Mouse (Mus musculus): Measurements from ENCODE around the gene Skp1a.

Skp1a gene

GRCm38 (mm10) chr11:52277433-52278150 lies 45.8 kb downstream of the Skp1a start:
- DNase-seq (ENCODE audit: low spot score in 2 of 2) = no peak

GRCm38 (mm10) chr11:52278164-52278563 lies 46.4 kb downstream of the Skp1a start:
- no peak for DNase-seq (ENCODE audit: low spot score in 2 of 2)

GRCm38 (mm10) chr11:52278991-52279390 lies 47.2 kb downstream of the Skp1a start:
- DNase-seq (ENCODE audit: low spot score in 2 of 2) = no peak

DNA sequence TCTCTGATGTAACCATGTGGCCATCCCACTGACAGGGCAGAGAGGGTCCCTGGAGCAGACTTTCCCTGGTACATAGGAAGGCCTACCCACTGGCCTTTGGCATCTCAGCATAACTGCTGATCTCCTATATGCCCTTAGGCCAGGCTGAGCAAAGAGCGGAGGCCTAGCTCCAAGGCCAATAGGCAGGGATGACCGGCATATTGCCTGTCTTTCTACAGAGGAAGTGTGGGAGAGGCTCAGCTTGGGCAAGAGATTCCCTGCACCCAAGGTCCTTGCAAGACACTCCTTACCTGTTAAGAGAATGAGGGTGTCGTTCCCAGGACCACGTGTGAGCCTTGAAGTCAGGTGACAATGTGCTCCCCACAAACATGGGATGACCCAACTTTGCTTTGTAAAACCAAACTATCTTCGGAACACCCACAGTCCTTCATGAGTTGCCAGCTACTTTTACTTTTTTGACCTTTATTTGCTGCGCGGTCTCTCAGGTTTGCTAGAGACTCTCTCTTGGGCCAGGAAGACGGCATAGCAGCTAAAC lies 47.9 kb downstream of the Skp1a start:
- DNase-seq (ENCODE audit: low spot score in 2 of 2) = no peak

DNA sequence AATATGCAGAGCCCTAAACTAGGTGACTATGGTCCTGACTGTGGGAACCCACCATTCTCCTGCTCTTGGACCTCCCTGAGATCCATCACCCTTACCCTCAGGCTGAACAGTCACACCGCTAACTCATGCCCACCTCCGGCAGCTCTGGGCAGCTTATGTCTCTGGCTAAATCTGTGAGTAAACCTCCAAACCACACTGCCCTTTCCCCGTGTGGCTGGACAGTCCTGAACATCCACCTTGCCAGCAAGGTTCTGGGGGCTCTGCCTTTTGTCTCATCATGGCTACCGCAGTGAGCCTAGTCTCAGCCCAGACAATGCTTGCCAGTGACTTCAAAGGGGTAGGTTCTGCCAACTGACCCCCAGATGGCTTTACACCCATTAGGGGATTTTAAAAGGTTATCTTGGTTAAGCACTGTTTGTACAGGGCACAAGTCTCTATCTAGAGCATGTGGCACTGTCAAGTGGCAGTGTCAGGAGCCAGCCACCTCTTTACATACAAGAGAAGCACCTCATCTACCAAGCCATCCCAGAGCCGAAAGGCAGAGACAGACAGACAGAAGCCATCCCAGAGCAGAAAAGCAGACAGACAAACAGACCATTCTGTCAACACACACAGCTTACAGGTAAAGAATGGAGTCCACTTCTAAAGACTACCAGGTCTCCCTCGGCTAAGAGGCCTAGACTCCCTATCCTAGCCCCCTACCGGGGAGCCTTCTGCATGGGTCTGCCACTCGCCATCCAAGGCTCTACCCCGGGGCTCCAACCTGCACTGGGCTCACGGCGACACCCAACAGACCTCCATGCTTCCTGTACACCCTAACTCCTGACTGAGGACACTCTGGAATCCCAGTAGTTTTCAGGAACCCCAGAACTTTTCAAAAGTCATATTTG lies 49.0 kb downstream of the Skp1a start:
- no peak for DNase-seq (ENCODE audit: low spot score in 2 of 2)

GRCm38 (mm10) chr11:52281568-52282328 lies 50.0 kb downstream of the Skp1a start:
- DNase-seq (ENCODE audit: low spot score in 2 of 2) = no peak

GRCm38 (mm10) chr11:52282420-52282773 lies 50.6 kb downstream of the Skp1a start:
- no peak for DNase-seq (ENCODE audit: low spot score in 2 of 2)

DNA sequence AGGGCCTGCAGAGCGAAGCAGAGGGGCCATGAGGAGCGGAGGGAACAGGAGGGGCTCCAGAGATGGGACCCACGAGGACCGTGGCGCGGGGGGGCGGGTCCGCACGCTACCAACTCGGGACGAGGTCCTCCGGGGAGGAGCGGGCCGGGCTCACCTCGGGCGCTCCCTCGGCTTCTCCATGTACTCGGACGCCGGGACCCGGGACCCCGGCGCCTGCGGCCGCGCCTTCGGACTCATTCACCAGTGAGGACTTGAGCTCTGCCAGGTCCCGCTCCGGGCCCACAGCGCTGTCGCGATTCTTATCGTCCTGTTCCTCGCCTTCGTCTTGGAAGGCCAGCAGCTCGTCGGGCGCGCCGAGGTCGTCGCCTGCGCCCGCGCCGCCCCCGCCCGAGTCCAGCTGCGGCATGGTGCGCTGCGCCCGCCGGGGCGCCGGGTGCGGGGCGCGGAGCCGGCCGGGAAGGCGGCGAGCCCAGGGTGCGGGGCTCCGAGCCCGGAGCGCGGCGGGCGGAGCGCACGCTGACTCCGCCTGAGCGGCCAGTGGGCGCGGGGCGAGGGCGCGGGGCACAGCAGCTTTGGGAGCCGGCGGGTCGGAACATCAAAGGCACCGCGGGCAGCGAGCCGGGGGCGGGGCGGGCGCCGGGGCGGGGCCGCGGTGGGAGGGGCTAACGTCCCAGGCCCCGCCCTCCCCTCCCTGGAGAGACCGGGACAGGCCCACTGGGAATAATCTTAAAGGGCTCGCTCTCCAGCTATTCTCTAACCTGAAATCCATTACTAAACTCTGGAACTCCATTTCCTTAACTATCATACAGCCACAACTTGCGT lies 51.2 kb downstream of the Skp1a start, which contains the start of gene Tcf7:
Tcf7 (minus strand) TSS at position 241 of the 822 bp plus-strand sequence.
- no peak for DNase-seq (ENCODE audit: low spot score in 2 of 2)

DNA sequence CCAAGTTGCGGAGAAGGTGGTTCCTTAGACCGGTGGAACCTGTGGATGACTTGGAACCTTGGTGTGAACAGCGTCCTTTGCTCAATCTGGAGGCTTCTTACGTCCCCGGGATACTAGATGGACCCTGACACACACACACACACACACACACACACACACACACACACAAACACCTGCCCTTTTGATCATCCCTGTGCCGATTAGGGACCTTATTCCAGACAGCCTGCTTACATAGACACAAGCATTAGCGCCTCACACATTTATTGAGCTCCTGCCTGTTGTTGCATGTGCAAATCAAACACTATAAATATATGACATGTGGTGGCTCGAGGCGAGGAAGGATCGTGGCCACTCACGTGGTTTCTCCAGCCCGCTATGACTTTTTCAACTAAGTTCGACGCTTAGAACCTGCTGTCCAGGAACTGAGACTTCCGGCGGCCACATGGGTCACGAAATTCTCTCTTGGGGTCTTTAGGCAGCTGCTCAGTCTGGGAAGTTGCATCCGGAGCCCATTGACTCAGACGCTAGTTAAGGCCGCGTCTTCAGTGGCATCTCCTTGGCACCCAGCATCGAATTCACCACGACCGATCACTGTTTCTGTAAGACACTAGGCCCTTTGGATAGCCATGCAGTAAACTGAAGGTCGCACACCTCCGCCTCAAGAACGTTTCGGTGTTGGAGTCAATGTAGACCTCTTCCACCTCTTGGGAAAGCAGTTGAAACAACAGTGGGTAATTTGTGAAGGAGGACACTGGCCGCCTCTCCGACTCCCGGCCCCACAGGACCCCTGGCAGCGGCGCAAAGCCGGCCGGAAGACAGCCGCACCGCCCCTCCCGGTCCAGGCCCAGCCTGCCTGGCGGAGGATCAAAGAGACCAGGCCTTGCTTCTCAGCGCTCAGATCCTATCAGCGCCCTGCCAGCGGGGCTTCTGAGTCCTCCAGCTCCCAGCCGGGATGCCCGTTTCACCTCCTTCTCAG lies 52.1 kb downstream of the Skp1a start:
- DNase-seq (ENCODE audit: low spot score in 2 of 2) = no peak

GRCm38 (mm10) chr11:52286301-52286957 lies 54.6 kb downstream of the Skp1a start:
- no peak for DNase-seq (ENCODE audit: low spot score in 2 of 2)

DNA sequence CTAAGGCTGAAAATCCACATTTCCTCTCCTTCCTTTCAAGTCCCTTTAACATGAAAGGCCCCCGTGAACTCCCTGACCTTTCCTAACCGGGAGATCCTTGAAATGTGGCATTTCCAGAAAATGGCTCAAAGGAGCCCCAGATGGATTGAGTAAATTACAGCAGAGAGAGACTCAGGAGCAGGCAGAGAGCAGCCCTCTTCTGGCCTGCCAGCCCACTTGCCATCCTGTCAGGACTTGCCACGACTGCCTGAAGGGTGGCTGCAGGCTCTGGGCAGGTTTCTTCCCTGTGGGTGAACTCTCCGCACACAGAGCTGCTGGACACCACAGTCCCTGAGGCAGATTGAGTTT lies 55.1 kb downstream of the Skp1a start:
- no peak for DNase-seq (ENCODE audit: low spot score in 2 of 2)

GRCm38 (mm10) chr11:52292346-52292745 lies 60.6 kb downstream of the Skp1a start:
- DNase-seq (ENCODE audit: low spot score in 2 of 2) = no peak

DNA sequence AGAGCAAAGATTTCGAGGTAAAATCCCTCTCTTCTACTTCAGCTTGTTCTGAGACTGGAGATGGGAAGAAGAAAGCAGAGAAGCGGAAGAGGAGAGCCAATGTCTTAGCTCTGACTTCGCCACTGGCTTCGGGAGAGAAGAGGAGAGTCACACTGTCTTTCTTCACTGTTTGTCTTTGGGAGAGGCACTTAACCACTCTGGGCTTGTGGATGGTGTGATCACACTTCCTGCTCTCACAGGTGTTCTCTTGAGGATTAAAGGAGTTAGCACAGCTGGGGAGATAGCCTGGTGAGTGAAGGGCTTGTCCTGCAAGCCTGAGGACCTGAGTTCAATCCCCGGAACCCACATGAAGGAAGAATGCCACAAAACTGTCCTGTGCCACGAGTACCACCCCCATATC lies 61.1 kb downstream of the Skp1a start:
- no peak for DNase-seq (ENCODE audit: low spot score in 2 of 2)

- DNase-seq (ENCODE audit: low spot score in 2 of 2) = no peak
Measured at GRCm38 (mm10) chr11:52294103-52294502, 62.3 kb downstream of the Skp1a start.

Measured in frontal cortex, postnatal 14 days (tissue).